Mouse (Mus musculus) hindbrain, embryonic 15.5 days (tissue): ENCODE data around the gene Smco4. TPM values are rescaled to one million over a fixed set of nuclear protein-coding genes. Genes with fewer than 3 reads are reported as not detected.

Experiments used
- ATAC-seq: fragments of 200-750 bp; cut with Nextera tagmentation; 2 replicates; pipeline ENCODE4 v1.8.0; 2017; ENCODE audit warnings: low read depth, moderate number of reproducible peaks, moderate TSS enrichment; ENCODE audit not compliant: low FRiP score
- H3K27ac ChIP-seq: fragments of 300-500 bp; sonication (generic); replicated peaks from 2 replicates; pipeline ENCODE4 v1.5.1; 2015; ENCODE audit warnings: mild to moderate bottlenecking, inconsistent platforms
- H3K27me3 ChIP-seq: fragments of 300-500 bp; sonication (generic); 2 replicates; pipeline ENCODE4 v1.6.1; 2015; ENCODE audit warnings: control low read depth, inconsistent platforms
- H3K36me3 ChIP-seq: fragments of 300-500 bp; sonication (generic); 2 replicates; pipeline ENCODE4 v1.6.1; 2015; ENCODE audit warnings: control low read depth, inconsistent platforms
- H3K4me1 ChIP-seq: fragments of 300-500 bp; sonication (generic); replicated peaks from 2 replicates; pipeline ENCODE4 v1.6.1; 2015; ENCODE audit warnings: control low read depth, inconsistent platforms
- H3K4me2 ChIP-seq: fragments of 300-500 bp; sonication (generic); 2 replicates; pipeline ENCODE4 v1.6.1; 2015; ENCODE audit warnings: moderate library complexity, mild to moderate bottlenecking, inconsistent platforms
- H3K4me3 ChIP-seq: fragments of 300-500 bp; sonication (generic); 2 replicates; pipeline ENCODE4 v1.5.1; 2015; ENCODE audit warnings: mild to moderate bottlenecking, inconsistent platforms
- H3K9ac ChIP-seq: fragments of 300-500 bp; sonication (generic); 2 replicates; pipeline ENCODE4 v1.6.1; 2015; ENCODE audit warnings: inconsistent platforms
- H3K9me3 ChIP-seq: fragments of 300-500 bp; sonication (generic); 2 replicates; pipeline ENCODE4 v1.6.1; 2016; ENCODE audit warnings: control low read depth, inconsistent platforms
- WGBS: fragments of 180-500 bp; shearing (Covaris S2); methylation state at CpG from one replicate; pipeline ENCODE4 v1.1.7; 2015; 5-methylcytosine and 5-hydroxymethylcytosine counted together
- polyA plus RNA-seq: library from polyadenylated mRNA; unstranded; fragments of >200 nt; fragmentation: Nextera tagmentation; extraction: Ambion mirVana; gene quantifications from 2 replicates; pipeline ENCODE4 v1.2.1, GENCODE M21; 2015

Gene Smco4
- polyA plus RNA-seq, result 1.0 and 1.1 TPM in 2 replicates

DNA sequence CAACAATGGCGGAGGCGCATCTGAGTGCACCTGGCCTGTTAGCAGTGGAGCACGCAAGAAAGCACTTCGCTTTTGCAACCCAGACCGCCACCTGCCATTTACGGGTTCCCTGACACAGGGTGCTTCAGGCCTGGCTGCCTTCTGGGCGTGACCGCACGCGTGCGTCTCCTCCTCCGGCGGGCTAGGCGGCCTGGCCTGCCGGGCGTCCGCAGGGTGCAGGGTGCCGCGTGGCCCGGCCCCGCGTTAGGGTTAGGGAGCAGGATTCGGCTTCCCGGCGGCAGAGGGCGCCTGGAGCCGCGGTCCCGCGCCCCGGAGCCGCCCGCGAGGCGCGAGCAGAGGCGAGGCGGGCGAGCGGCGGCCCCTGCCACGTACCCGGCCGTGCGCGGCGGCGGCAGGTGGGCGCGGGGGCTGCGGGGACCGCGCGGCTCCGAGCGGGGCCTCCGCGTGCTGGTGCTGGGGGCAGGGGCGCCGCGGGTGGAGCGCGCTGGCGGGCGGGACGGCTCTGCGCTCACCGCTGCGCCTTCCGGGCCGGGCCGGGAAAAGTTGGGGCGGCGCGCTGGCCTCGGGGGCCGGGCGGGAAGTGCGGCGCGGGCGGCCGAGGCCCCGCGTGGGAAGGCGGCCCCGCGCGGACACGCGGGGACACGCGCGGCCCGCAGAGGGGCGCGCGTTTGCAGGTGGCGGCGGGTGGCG lies at the start of gene Smco4:
Gene Smco4, plus strand, starts transcription at position 198 of the 690 bp plus-strand sequence.
- under 1% methylated on average over 69 of the region's 101 CpGs for WGBS
- H3K4me3 ChIP-seq, result peak within 1 kb of the TSS; percentile 80
- no peaks in the 10 kb centered on the region for H3K27me3 ChIP-seq

DNA sequence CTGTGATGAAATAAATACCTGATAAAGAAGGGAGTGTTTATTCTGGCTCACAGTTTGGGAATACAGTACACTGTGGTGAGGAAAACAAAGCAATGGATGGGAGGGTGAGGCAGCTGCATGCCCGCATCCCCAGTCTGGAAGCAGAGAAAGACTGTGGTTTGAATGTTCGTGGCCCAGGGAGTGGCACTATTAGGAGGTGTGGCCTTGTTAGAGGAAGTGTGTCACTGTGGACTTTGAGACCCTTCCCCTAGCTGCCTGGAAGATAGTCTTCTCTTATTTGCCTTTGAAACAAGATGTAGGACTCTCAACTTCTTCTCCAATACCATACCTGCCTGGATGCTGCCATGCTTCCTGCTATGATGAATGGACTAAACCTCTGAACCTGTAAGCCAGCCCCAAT lies 45.8 kb upstream of the Smco4 start:
- Histone ChIP-seq H3K27me3 (no peaks in the 10 kb centered on the region), H3K27ac (no peak overlapping the region), H3K9ac (no peak overlapping the region), H3K36me3 (no peaks in the 10 kb centered on the region), H3K4me2 (no peak overlapping the region), H3K4me1 (peaks cover 5% of the 10 kb centered on the region), H3K9me3 (no peaks in the 10 kb centered on the region), H3K4me3 (no peak overlapping the region)
- ATAC-seq, result no peak
- 89% methylated on average over 2 of the region's 2 CpGs for WGBS

More for the DNA sequence above, at the start of gene Smco4:
- Histone ChIP-seq H3K9me3 (no peaks in the 10 kb centered on the region), H3K4me1 (peaks cover 18% of the 10 kb centered on the region), H3K9ac (peak within 1 kb of the TSS; percentile 67), H3K4me2 (peak within 1 kb of the TSS; percentile 97), H3K36me3 (no peaks in the 10 kb centered on the region), H3K27ac (peak within 1 kb of the TSS; percentile 71)
- ATAC-seq, result peak; percentile 90

DNA sequence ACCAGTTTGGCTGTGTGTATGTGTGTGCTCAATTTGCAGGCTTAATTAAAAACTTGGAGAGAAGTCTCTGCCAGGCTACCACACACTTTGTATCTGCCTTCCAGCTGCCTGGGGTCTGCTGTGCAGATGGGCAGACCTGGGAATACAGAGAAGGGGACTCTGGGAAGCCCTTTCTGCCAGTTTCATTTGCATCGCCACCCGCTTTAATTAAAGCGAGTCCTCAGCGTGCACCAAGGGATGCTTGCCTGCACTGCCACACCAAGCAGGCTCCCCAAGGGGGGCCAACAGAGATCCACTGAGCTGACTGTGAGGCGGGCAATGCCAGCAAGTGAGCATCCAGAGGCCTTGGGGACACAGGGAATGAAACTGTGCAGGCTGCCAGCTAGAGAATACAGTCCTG lies 42.3 kb upstream of the Smco4 start:
- H3K4me3 ChIP-seq, result no peak overlapping the region
- H3K4me1 ChIP-seq, result peaks cover 5% of the 10 kb centered on the region
- H3K9ac ChIP-seq, result no peak overlapping the region
- 31% methylated on average over 5 of the region's 5 CpGs for WGBS
- ATAC-seq, result peak; percentile 71
- no peak overlapping the region for H3K27ac ChIP-seq
- no peak overlapping the region for H3K4me2 ChIP-seq
- H3K27me3 ChIP-seq, result no peaks in the 10 kb centered on the region
- H3K36me3 ChIP-seq, result no peaks in the 10 kb centered on the region
- no peaks in the 10 kb centered on the region for H3K9me3 ChIP-seq

DNA sequence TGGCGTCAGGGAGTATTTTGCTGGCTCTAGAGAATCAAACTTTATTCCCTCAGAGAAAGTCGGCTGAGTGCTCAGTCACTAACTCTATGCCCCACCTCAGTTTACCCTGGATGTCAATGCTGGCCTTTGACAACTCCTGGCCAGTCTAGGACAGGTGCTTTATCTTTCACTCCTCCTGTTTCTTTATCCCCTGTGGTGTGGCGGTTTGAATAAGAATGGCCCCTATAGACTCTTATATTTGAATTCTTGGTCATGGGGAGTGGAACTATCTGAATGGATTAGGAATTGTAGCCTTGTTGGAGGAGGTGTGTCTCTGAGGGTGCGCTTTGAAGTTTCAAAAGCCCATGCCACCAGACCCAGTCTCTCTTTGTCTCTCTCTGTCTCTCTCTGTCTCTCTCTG lies 21.0 kb upstream of the Smco4 start:
- H3K36me3 ChIP-seq, result no peaks in the 10 kb centered on the region
- no peaks in the 10 kb centered on the region for H3K27me3 ChIP-seq
- 56% methylated on average over 4 of the region's 4 CpGs for WGBS
- no peak overlapping the region for H3K27ac ChIP-seq
- no peak for ATAC-seq
- no peak overlapping the region for H3K4me2 ChIP-seq
- H3K9ac ChIP-seq, result no peak overlapping the region
- H3K9me3 ChIP-seq, result no peaks in the 10 kb centered on the region
- H3K4me1 ChIP-seq, result no peaks in the 10 kb centered on the region
- H3K4me3 ChIP-seq, result no peak overlapping the region

- H3K4me2 ChIP-seq, result no peak overlapping the region
- H3K27ac ChIP-seq, result no peak overlapping the region
- H3K36me3 ChIP-seq, result no peaks in the 10 kb centered on the region
- H3K4me3 ChIP-seq, result no peak overlapping the region
- no peaks in the 10 kb centered on the region for H3K27me3 ChIP-seq
- H3K9ac ChIP-seq, result no peak overlapping the region
- H3K4me1 ChIP-seq, result no peaks in the 10 kb centered on the region
- 83% methylated on average over 1 of the region's 1 CpGs for WGBS
- H3K9me3 ChIP-seq, result no peaks in the 10 kb centered on the region
- no peak for ATAC-seq
Measured at GRCm38 (mm10) chr9:15473206-15473605, 20.0 kb upstream of the Smco4 start.

DNA sequence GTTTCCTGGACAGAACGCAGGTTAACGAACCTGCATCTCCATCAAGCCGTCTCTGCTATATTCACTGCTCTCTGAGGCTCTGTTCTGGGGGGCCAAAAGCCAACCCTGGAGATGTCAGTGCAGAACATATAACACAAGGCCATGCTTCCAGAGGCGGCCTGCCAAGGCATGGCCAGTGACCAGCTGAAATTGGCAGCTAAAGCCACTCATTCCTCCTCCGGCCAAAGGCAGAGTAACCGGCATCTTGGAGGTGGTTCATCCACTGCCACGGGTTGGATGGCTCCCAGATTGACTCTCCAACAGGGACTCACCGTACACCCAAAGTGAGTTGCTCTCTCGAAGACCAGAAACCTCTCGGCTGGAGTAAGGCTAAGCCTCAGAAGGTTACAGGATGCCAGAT lies 15.7 kb upstream of the Smco4 start:
- H3K9ac ChIP-seq, result no peak overlapping the region
- no peak overlapping the region for H3K4me2 ChIP-seq
- H3K27me3 ChIP-seq, result no peaks in the 10 kb centered on the region
- no peaks in the 10 kb centered on the region for H3K4me1 ChIP-seq
- no peaks in the 10 kb centered on the region for H3K9me3 ChIP-seq
- ATAC-seq, result no peak
- no peak overlapping the region for H3K27ac ChIP-seq
- WGBS, result 84% methylated on average over 10 of the region's 10 CpGs
- no peak overlapping the region for H3K4me3 ChIP-seq
- no peaks in the 10 kb centered on the region for H3K36me3 ChIP-seq

- Histone ChIP-seq H3K4me1 (no peaks in the 10 kb centered on the region), H3K4me2 (no peak overlapping the region), H3K4me3 (no peak overlapping the region), H3K27ac (no peak overlapping the region), H3K9me3 (no peaks in the 10 kb centered on the region), H3K36me3 (no peaks in the 10 kb centered on the region), H3K9ac (no peak overlapping the region), H3K27me3 (no peaks in the 10 kb centered on the region)
- 63% methylated on average over 2 of the region's 2 CpGs for WGBS
- ATAC-seq, result no peak
Measured at GRCm38 (mm10) chr9:15487682-15488424, 5.4 kb upstream of the Smco4 start.

DNA sequence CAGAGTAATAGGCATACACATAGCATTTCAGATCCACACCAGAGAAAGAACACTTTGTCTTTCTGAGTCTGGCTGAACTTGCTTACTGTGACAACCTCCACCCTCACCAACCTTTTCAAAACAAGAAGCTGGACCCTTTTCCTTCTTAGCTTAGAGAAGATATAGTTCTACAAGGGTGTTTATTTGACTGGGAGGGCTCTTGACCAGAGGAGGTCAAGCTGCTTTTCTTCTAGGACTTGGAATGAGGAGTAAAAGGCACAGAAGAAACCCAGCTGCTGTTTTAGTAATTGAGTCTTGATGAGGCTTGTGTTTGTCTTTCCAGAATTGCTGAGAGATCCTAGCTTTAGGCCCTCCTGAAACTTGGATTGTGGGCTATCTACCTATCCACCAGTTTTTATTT lies 3.9 kb upstream of the Smco4 start:
- H3K36me3 ChIP-seq, result no peaks in the 10 kb centered on the region
- no peak overlapping the region for H3K4me2 ChIP-seq
- H3K27ac ChIP-seq, result no peak overlapping the region
- no peak overlapping the region for H3K9ac ChIP-seq
- no peak overlapping the region for H3K4me3 ChIP-seq
- H3K4me1 ChIP-seq, result peaks cover 9% of the 10 kb centered on the region
- H3K9me3 ChIP-seq, result no peaks in the 10 kb centered on the region
- H3K27me3 ChIP-seq, result no peaks in the 10 kb centered on the region
- no peak for ATAC-seq

- Histone ChIP-seq H3K4me1 (peaks cover 12% of the 10 kb centered on the region), H3K27ac (no peak overlapping the region), H3K36me3 (no peaks in the 10 kb centered on the region), H3K9me3 (no peaks in the 10 kb centered on the region), H3K4me3 (no peak overlapping the region), H3K4me2 (no peak overlapping the region), H3K27me3 (no peaks in the 10 kb centered on the region), H3K9ac (no peak overlapping the region)
- 76% methylated on average over 8 of the region's 8 CpGs for WGBS
- ATAC-seq, result no peak
Measured at GRCm38 (mm10) chr9:15490331-15491100, 2.7 kb upstream of the Smco4 start.

GRCm38 (mm10) chr9:15491686-15492085 lies 1.5 kb upstream of the Smco4 start:
- no peaks in the 10 kb centered on the region for H3K27me3 ChIP-seq
- H3K36me3 ChIP-seq, result no peaks in the 10 kb centered on the region
- ATAC-seq, result no peak
- WGBS, result 81% methylated on average over 4 of the region's 4 CpGs
- no peak overlapping the region for H3K4me3 ChIP-seq
- no peak overlapping the region for H3K4me2 ChIP-seq
- no peaks in the 10 kb centered on the region for H3K9me3 ChIP-seq
- no peak overlapping the region for H3K9ac ChIP-seq
- no peak overlapping the region for H3K27ac ChIP-seq
- H3K4me1 ChIP-seq, result peaks cover 18% of the 10 kb centered on the region

DNA sequence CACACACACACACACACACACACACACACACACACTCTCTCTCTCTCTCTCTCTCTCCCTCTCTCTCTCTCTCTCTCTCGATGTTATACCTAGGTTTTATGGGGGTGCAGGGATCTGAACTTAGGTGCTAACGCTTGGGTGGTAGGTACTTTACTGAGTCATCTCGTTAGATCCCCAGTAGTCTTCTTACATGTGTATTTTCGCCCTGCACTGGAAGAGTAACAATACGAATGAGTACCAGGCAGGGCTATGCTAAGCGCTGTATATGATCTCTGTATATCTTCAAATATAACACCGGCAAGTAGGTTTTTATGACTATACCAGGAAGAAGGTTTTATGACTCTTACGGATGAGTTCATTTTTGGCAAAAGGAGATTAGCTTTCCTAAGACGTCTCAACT lies 831 bp upstream of the Smco4 start:
- Histone ChIP-seq H3K27ac (no peak overlapping the region), H3K9me3 (no peaks in the 10 kb centered on the region), H3K4me2 (no peak overlapping the region), H3K36me3 (no peaks in the 10 kb centered on the region), H3K9ac (no peak overlapping the region), H3K4me1 (peaks cover 18% of the 10 kb centered on the region), H3K4me3 (no peak overlapping the region), H3K27me3 (no peaks in the 10 kb centered on the region)
- WGBS, result 87% methylated on average over 9 of the region's 9 CpGs
- ATAC-seq, result no peak

GRCm38 (mm10) chr9:15493925-15494558 lies 810 bp downstream of the Smco4 start:
- Histone ChIP-seq H3K4me2 (peak overlapping the region; percentile 97), H3K4me3 (peak overlapping the region; percentile 80), H3K9me3 (no peaks in the 10 kb centered on the region), H3K27ac (peak overlapping the region; percentile 71), H3K4me1 (peaks cover 18% of the 10 kb centered on the region), H3K27me3 (no peaks in the 10 kb centered on the region), H3K9ac (peak overlapping the region; percentile 67), H3K36me3 (no peaks in the 10 kb centered on the region)
- WGBS, result under 1% methylated on average over 35 of the region's 37 CpGs
- ATAC-seq, result peak; percentile 73
